Mouse (Mus musculus) erythroblast, embryonic 14.5 days (primary cell): ENCODE results near the gene Olfr10. TPM values are rescaled to one million over a fixed set of nuclear protein-coding genes. Genes with fewer than 3 reads are reported as not detected.
"Not testable (repeated sequence)": the region's sequence is repeated elsewhere in the genome, so short reads cannot be mapped to it uniquely, and the experiment has no call there.

ENCODE experiments used
- H3K27me3 ChIP-seq: 2 replicates; pipeline ENCODE4 v1.6.1; 2012; ENCODE audit warnings: inconsistent platforms; ENCODE audit not compliant: control insufficient read depth
- H3K36me3 ChIP-seq: 2 replicates; pipeline ENCODE4 v1.6.1; 2012; ENCODE audit warnings: mild to moderate bottlenecking, inconsistent platforms; ENCODE audit not compliant: control insufficient read depth
- H3K4me1 ChIP-seq: 2 replicates; pipeline ENCODE4 v1.6.1; 2012; ENCODE audit warnings: inconsistent platforms; ENCODE audit not compliant: control insufficient read depth
- H3K4me3 ChIP-seq: replicated peaks from 2 replicates; pipeline ENCODE3; 2012; ENCODE audit warnings: moderate library complexity, mild to moderate bottlenecking, inconsistent platforms
- H3K9me3 ChIP-seq: 2 replicates; pipeline ENCODE4 v1.6.1; 2012; ENCODE audit warnings: low read length, inconsistent platforms, mixed read lengths; ENCODE audit not compliant: control insufficient read depth
- GATA1 ChIP-seq: IDR thresholded peaks from 2 replicates; pipeline ENCODE4 v1.6.1; 2012; ENCODE audit warnings: low read length, inconsistent platforms, mixed read lengths
- TAL1 ChIP-seq: IDR thresholded peaks from 3 replicates; pipeline ENCODE4 v1.6.1; 2012; ENCODE audit warnings: low read length, inconsistent platforms, mixed read lengths
- polyA plus RNA-seq: library from polyadenylated mRNA; stranded (reverse); fragments of >175 nt; gene quantifications from 2 replicates; pipeline ENCODE4 v1.2.3, GENCODE M21; 2012

The Olfr10 gene
- polyA plus RNA-seq, 1 experiment, result not detected

GRCm38 (mm10) chr11:49287251-49287650 is 17.3 kb upstream of the Olfr10 start:
- TF ChIP-seq TAL1 (no peak), GATA1 (no peak)
- Histone ChIP-seq H3K4me3 (no peak overlapping the region), H3K27me3 (no peaks in the 10 kb centered on the region), H3K9me3 (no peaks in the 10 kb centered on the region), H3K36me3 (no peaks in the 10 kb centered on the region), H3K4me1 (no peaks in the 10 kb centered on the region)

GRCm38 (mm10) chr11:49292777-49293176 is 11.8 kb upstream of the Olfr10 start:
- Histone ChIP-seq H3K36me3 (no peaks in the 10 kb centered on the region), H3K4me3 (no peak overlapping the region), H3K27me3 (no peaks in the 10 kb centered on the region), H3K4me1 (no peaks in the 10 kb centered on the region), H3K9me3 (no peaks in the 10 kb centered on the region)
- TF ChIP-seq TAL1 (no peak), GATA1 (no peak)

- H3K36me3 ChIP-seq, H3K27me3 ChIP-seq, H3K9me3 ChIP-seq, H3K4me1 ChIP-seq, H3K4me3 ChIP-seq: not testable (repeated sequence)
Measured at GRCm38 (mm10) chr11:49308547-49308946, 4.0 kb downstream of the Olfr10 start.

DNA sequence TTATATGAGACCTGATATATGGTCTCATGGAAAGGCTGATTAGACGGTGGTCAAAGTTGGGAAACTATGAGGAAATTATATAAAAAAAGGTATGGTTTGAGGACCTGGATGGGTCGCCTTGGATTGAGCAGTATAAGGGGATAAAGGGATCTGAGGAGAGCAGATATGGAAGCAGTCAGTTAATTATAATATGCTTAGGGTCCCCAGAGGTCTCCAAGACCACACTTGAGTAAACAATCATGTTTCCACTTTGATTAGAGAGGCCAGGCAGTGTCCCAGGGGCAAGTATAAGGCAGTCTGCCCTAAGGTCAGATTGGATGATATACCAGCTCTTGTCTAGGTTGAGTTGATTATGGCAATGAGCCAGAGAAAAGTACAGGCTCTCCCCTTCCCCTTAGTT is 17.9 kb downstream of the Olfr10 start, which contains the start of gene Olfr1391:
TSS of gene Olfr1391 (plus strand) at position 301 of the 400 bp plus-strand sequence.
- Histone ChIP-seq H3K4me1 (no peaks in the 10 kb centered on the region), H3K27me3 (no peaks in the 10 kb centered on the region), H3K4me3 (no peak within 1 kb of the TSS), H3K36me3 (no peaks in the 10 kb centered on the region), H3K9me3 (no peaks in the 10 kb centered on the region)
- TF ChIP-seq GATA1 (no peak), TAL1 (no peak)

- H3K9me3 ChIP-seq, result no peaks in the 10 kb centered on the region
- no peak overlapping the region for H3K4me3 ChIP-seq
- no peaks in the 10 kb centered on the region for H3K27me3 ChIP-seq
- no peaks in the 10 kb centered on the region for H3K36me3 ChIP-seq
- H3K4me1 ChIP-seq, result no peaks in the 10 kb centered on the region
- no peak for TF ChIP-seq TAL1
Measured at GRCm38 (mm10) chr11:49326726-49327125, 22.2 kb downstream of the Olfr10 start.

- Histone ChIP-seq H3K4me3 (no peak overlapping the region), H3K9me3 (no peaks in the 10 kb centered on the region), H3K27me3 (no peaks in the 10 kb centered on the region), H3K4me1 (no peaks in the 10 kb centered on the region), H3K36me3 (no peaks in the 10 kb centered on the region)
- no peak for TF ChIP-seq GATA1
- no peak for TF ChIP-seq TAL1
Measured at GRCm38 (mm10) chr11:49329686-49330085, 25.1 kb downstream of the Olfr10 start.

- Histone ChIP-seq H3K4me1 (no peaks in the 10 kb centered on the region), H3K4me3 (no peak within 1 kb of the TSS), H3K9me3 (no peaks in the 10 kb centered on the region), H3K36me3 (no peaks in the 10 kb centered on the region), H3K27me3 (no peaks in the 10 kb centered on the region)
- no peak for TF ChIP-seq TAL1
- no peak for TF ChIP-seq GATA1
Measured at GRCm38 (mm10) chr11:49334888-49335287, 30.3 kb downstream of the Olfr10 start, which contains the start of gene Olfr1390. Gene Olfr1390, plus strand, starts transcription at chr11:49335188.

DNA sequence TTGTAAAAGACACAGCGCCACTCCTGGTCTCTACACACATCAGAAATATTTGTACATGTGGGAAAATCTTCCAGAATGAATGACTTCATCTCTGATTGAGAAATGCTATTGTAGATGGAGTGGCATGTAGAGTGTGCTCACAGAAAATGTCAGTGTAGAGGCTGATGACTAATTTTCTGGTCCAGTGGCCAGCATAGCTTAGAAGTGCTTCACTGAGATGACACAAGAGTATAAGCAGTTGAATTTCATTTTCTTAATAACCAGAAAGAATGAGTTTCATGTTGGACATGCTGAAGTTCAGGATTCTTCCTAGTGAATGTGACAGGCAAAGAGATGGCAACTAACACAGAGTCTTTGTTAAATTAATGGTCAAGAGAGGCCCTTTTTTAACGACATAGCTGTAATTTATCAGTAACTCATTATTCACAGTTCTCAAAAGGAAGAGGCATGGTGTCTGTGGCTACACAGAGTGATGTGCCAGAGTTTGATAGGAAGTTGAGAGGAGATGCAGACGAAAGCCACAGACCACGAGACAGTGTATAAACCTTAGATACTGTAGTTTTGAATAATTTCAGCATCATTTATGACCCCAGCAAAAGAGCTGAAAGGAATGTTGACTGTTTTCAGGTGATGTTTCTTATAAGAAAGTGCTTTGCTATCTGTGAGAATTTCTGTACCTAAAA is 32.8 kb downstream of the Olfr10 start:
- Histone ChIP-seq H3K27me3 (no peaks in the 10 kb centered on the region), H3K36me3 (no peaks in the 10 kb centered on the region), H3K4me1 (no peaks in the 10 kb centered on the region), H3K9me3 (no peaks in the 10 kb centered on the region), H3K4me3 (no peak overlapping the region)
- TF ChIP-seq GATA1 (no peak), TAL1 (no peak)

Other genes starting within 250 kb of the Olfr10 start
- gene Tgtp2, start 240.5 kb upstream of the Olfr10 start, polyA plus RNA-seq, result not detected in 2 replicates
- not detected in 2 replicates for gene Ifi47, start 228.2 kb upstream of the Olfr10 start, polyA plus RNA-seq
- not detected in 2 replicates for gene Olfr1396, start 189.9 kb upstream of the Olfr10 start, polyA plus RNA-seq
- not detected in 2 replicates for gene Olfr1395, start 162.5 kb upstream of the Olfr10 start, polyA plus RNA-seq
- not detected in 2 replicates for gene Olfr1394, start 150.4 kb upstream of the Olfr10 start, polyA plus RNA-seq
- gene Btnl9, start 117.6 kb upstream of the Olfr10 start, polyA plus RNA-seq, result not detected in 2 replicates
- gene Zfp62, start 101.4 kb upstream of the Olfr10 start, polyA plus RNA-seq, result 0.02 and 0.16 TPM in 2 replicates
- gene Mgat1, start 60.5 kb upstream of the Olfr10 start, polyA plus RNA-seq, result 6.7 and 7.3 TPM in 2 replicates
- gene Olfr1393, start 26.4 kb upstream of the Olfr10 start, polyA plus RNA-seq, result not detected in 2 replicates
- 0.01 TPM in 1 of 2 replicates, not detected in the other for gene Olfr1392, start 19.5 kb upstream of the Olfr10 start, polyA plus RNA-seq
- gene Olfr1391, start 18.0 kb downstream of the Olfr10 start, polyA plus RNA-seq, result not detected in 2 replicates
- gene Olfr1390, start 30.4 kb downstream of the Olfr10 start, polyA plus RNA-seq, result not detected in 2 replicates
- not detected in 2 replicates for gene Olfr1389, start 118.3 kb downstream of the Olfr10 start, polyA plus RNA-seq
- gene Olfr1388, start 131.9 kb downstream of the Olfr10 start, polyA plus RNA-seq, result not detected in 2 replicates
- not detected in 2 replicates for gene Olfr1387, start 150.6 kb downstream of the Olfr10 start, polyA plus RNA-seq
- gene Olfr1386, start 160.3 kb downstream of the Olfr10 start, polyA plus RNA-seq, result not detected in 2 replicates
- not detected in 2 replicates for gene Olfr1385, start 184.3 kb downstream of the Olfr10 start, polyA plus RNA-seq
- not detected in 2 replicates for gene Olfr1384, start 202.0 kb downstream of the Olfr10 start, polyA plus RNA-seq
- gene Olfr1383, start 214.9 kb downstream of the Olfr10 start, polyA plus RNA-seq, result 0.01 TPM in 1 of 2 replicates, not detected in the other
- gene Olfr1382, start 223.5 kb downstream of the Olfr10 start, polyA plus RNA-seq, result not detected in 2 replicates
- gene Olfr1381, start 238.7 kb downstream of the Olfr10 start, polyA plus RNA-seq, result 0.01 TPM in 1 of 2 replicates, not detected in the other